Mouse (Mus musculus) liver, embryonic 13.5 days (tissue): Measurements from ENCODE around the gene Mybphl. TPM values are rescaled to one million over a fixed set of nuclear protein-coding genes. Genes with fewer than 3 reads are reported as not detected.

Experiments used
- ATAC-seq: fragments of 200-750 bp; cut with Nextera tagmentation; 2 replicates; pipeline ENCODE4 v1.8.0; 2017; ENCODE audit warnings: low read depth, mild to moderate bottlenecking, moderate number of reproducible peaks, moderate library complexity
- DNase-seq: peaks from one replicate; pipeline ENCODE4 v3.0.0; 2022
- H3K27ac ChIP-seq: fragments of 300-500 bp; sonication (generic); 2 replicates; pipeline ENCODE4 v1.5.1; 2015; ENCODE audit warnings: moderate library complexity, mild to moderate bottlenecking, inconsistent platforms
- H3K27me3 ChIP-seq: fragments of 300-500 bp; sonication (generic); 2 replicates; pipeline ENCODE4 v1.6.1; 2015; ENCODE audit warnings: mild to moderate bottlenecking, inconsistent platforms
- H3K36me3 ChIP-seq: fragments of 300-500 bp; sonication (generic); 2 replicates; pipeline ENCODE4 v1.6.1; 2015; ENCODE audit warnings: mild to moderate bottlenecking, inconsistent platforms
- H3K4me1 ChIP-seq: fragments of 300-500 bp; sonication (generic); replicated peaks from 2 replicates; pipeline ENCODE4 v1.6.1; 2015; ENCODE audit warnings: inconsistent platforms
- H3K4me2 ChIP-seq: fragments of 300-500 bp; sonication (generic); 2 replicates; pipeline ENCODE4 v1.6.1; 2015; ENCODE audit warnings: inconsistent platforms, mild to moderate bottlenecking, moderate library complexity
- H3K4me3 ChIP-seq: fragments of 300-500 bp; sonication (generic); replicated peaks from 2 replicates; pipeline ENCODE4 v1.5.1; 2015; ENCODE audit warnings: mild to moderate bottlenecking, inconsistent platforms
- H3K9ac ChIP-seq: fragments of 300-500 bp; sonication (generic); 2 replicates; pipeline ENCODE4 v1.6.1; 2015; ENCODE audit warnings: mild to moderate bottlenecking, inconsistent platforms
- H3K9me3 ChIP-seq: fragments of 300-500 bp; sonication (generic); replicated peaks from 2 replicates; pipeline ENCODE4 v1.6.1; 2016; ENCODE audit warnings: inconsistent platforms
- WGBS: fragments of 180-500 bp; shearing (Covaris S2); methylation state at CpG from one replicate; pipeline ENCODE4 v1.1.7; 2015; ENCODE audit not compliant: insufficient replicate concordance; 5-methylcytosine and 5-hydroxymethylcytosine counted together
- polyA plus RNA-seq: library from polyadenylated mRNA; unstranded; fragments of >200 nt; fragmentation: Nextera tagmentation; extraction: Ambion mirVana; gene quantifications from 2 replicates; pipeline ENCODE4 v1.2.1, GENCODE M21; 2015

Mybphl gene
- polyA plus RNA-seq, 1 experiment from 2014 or later: 0.07 TPM

DNA sequence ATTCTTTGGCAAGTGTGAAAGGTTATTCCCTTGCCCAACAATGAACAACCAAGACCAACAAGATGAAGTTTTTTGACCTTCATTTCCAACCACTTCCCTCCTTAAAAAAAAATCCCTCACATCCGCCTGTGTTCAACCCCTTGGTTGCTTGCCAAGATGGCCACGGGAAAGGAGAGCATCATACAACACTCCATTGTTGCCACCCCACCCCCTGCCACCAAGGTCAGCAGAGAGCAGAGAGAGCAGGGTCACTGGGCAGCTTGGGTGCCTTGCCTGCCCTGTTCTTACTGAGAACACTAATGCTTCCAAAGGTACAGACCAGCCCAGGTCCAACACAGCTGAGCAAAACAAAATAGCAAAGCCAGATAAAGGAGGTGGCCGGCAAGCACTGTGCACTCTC lies 7.6 kb downstream of the Mybphl start:
- WGBS: 43% methylated on average over 3 of the region's 3 CpGs
- DNase-seq: no peak
- Histone ChIP-seq H3K4me3 (no peak overlapping the region), H3K27me3 (no peaks in the 10 kb centered on the region), H3K9ac (no peak overlapping the region), H3K27ac (no peak overlapping the region), H3K4me1 (peaks cover 14% of the 10 kb centered on the region), H3K4me2 (no peak overlapping the region), H3K36me3 (no peaks in the 10 kb centered on the region), H3K9me3 (no peaks in the 10 kb centered on the region)
- ATAC-seq: no peak

DNA sequence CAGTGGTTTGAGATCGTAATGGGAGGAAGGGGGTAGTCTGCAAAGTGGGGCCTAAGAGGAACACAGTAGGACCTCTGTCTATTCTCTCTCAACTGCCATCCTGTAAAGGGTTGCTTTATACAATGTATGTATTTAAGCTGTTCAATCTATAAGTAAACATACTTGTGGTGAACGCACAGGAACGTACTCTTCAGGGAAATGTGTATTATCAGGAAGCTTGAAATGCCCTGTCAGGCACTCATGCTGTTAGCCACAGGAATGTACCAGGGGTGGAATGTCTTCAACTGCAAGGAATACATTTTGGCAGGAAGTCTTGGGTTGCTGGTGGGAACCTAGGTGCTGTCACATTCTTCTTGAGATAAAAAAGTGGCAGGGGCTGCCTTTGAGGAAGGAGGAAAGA lies 8.0 kb downstream of the Mybphl start:
- Histone ChIP-seq H3K9me3 (no peaks in the 10 kb centered on the region), H3K4me2 (no peak overlapping the region), H3K4me1 (peaks cover 13% of the 10 kb centered on the region), H3K27ac (no peak overlapping the region), H3K9ac (no peak overlapping the region), H3K27me3 (no peaks in the 10 kb centered on the region), H3K4me3 (no peak overlapping the region), H3K36me3 (no peaks in the 10 kb centered on the region)
- DNase-seq (no peak), ATAC-seq (no peak)
- 53% methylated on average over 3 of the region's 3 CpGs for WGBS

DNA sequence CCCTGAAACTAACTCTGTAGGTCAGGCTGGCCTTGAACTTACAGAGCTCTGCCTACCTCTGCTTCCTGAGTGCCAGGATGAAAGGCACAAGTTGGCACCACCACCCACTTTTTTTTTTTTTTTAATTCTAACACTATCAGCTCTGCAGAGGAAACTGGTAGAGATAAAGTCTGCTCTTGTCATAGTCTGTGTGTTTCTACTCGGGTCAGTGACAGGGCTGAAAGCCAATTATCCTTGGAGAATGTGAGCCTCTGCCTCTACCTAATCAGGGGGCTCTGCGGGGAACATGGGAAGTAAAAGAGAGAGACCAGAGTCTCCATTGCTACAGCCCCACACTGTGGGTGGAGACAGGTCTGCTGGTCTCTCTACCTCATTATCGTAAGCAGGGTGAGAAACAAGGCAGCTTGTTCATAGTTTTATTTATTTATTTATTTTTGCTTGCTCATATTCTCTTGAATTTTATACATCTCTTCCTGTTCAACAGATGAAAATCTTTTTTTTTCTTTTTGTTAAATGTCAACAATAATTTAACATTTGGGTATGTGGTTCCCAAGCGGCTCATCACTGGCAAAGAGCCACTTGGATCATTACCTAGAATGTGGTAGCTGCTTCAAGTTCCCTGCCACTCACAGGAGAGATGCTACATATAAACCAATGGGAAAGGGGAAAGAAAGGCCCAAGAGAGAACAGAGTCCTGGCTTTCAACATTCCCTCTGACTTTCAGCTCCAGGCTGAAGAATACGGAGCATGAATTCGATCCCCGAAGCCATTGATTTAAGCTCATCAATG lies 14.4 kb downstream of the Mybphl start:
- Histone ChIP-seq H3K27ac (no peak overlapping the region), H3K9me3 (no peaks in the 10 kb centered on the region), H3K4me3 (no peak overlapping the region), H3K4me1 (peaks cover 45% of the 10 kb centered on the region), H3K27me3 (no peaks in the 10 kb centered on the region), H3K36me3 (no peaks in the 10 kb centered on the region), H3K4me2 (no peak overlapping the region), H3K9ac (no peak overlapping the region)
- ATAC-seq (no peak), DNase-seq (no peak)
- 65% methylated on average over 7 of the region's 7 CpGs for WGBS

DNA sequence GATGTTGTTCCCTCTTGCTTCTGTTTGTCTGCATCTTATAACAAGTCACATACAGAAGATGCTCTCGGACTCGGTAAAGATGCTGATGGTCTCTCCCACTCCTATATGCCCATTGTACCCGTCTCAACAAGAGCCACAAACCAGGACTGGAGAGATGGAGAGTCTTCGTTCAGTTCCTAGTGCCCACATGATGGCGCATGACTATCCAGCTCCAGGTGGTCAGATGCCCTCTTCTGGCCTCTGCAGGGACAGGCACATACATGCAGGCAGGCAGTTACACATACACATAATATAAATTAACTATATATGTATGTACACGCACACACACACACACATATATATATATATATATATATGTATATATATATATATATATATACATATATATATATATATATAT lies 16.0 kb downstream of the Mybphl start:
- no peaks in the 10 kb centered on the region for H3K9me3 ChIP-seq
- H3K4me2 ChIP-seq: no peak overlapping the region
- H3K36me3 ChIP-seq: peaks cover under 1% of the 10 kb centered on the region; the same call in 1 of the 2 replicates
- WGBS: 61% methylated on average over 6 of the region's 6 CpGs
- H3K9ac ChIP-seq: no peak overlapping the region
- no peak for ATAC-seq
- no peaks in the 10 kb centered on the region for H3K27me3 ChIP-seq
- H3K27ac ChIP-seq: no peak overlapping the region
- H3K4me3 ChIP-seq: no peak overlapping the region
- H3K4me1 ChIP-seq: peaks cover 58% of the 10 kb centered on the region
- no peak for DNase-seq

DNA sequence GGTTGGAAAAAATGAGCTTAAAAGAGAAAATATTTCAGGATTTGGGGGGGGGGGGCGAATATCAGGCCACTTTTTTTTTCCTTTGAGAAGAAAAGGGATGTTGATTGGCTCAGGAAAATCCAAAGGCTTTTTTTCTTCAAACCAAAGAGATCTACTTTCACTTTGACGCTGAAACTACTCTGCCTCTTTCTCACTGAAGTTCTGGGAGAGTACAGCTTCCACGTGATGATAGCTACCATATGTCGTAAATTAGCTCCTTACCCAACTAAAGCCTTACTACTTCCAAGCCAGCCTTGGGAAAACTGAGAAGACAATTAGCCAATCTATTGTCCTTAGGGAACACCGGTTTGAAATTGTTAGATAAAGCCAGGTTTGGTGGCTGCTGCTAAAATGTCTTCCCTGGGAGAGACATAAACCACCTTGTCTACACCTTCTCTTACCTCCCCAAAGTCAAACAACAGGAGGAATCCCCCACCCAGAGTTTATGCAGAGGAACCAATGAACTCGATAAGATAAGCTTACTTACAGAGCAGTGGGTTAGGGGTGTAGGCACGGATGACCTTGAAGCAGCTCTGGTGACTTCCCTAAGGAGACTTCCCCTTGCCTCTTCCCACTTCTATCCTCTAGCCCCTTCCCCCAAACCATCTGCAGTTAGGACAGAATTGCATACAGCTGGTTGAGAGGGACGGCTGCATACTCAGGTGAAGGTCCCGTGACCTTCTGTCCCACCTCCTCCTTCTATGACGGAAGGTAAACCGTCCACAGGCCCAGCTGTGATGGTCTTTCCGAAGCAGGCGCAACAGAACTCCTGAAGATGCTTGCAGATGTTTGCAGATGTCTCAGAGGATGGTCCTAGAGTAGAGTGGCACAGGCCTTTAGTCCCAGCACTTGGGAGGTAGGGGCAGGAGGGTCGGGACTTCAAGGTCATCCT lies 17.5 kb downstream of the Mybphl start:
- DNase-seq: no peak
- Histone ChIP-seq H3K4me3 (peak overlapping the region; percentile 68), H3K27me3 (no peaks in the 10 kb centered on the region), H3K9me3 (no peaks in the 10 kb centered on the region), H3K36me3 (peaks cover 14% of the 10 kb centered on the region), H3K27ac (no peak overlapping the region), H3K4me2 (peak overlapping the region; percentile 80), H3K4me1 (peaks cover 58% of the 10 kb centered on the region), H3K9ac (peak overlapping the region; percentile 51)
- ATAC-seq: no peak
- WGBS: 40% methylated on average over 14 of the region's 14 CpGs

DNA sequence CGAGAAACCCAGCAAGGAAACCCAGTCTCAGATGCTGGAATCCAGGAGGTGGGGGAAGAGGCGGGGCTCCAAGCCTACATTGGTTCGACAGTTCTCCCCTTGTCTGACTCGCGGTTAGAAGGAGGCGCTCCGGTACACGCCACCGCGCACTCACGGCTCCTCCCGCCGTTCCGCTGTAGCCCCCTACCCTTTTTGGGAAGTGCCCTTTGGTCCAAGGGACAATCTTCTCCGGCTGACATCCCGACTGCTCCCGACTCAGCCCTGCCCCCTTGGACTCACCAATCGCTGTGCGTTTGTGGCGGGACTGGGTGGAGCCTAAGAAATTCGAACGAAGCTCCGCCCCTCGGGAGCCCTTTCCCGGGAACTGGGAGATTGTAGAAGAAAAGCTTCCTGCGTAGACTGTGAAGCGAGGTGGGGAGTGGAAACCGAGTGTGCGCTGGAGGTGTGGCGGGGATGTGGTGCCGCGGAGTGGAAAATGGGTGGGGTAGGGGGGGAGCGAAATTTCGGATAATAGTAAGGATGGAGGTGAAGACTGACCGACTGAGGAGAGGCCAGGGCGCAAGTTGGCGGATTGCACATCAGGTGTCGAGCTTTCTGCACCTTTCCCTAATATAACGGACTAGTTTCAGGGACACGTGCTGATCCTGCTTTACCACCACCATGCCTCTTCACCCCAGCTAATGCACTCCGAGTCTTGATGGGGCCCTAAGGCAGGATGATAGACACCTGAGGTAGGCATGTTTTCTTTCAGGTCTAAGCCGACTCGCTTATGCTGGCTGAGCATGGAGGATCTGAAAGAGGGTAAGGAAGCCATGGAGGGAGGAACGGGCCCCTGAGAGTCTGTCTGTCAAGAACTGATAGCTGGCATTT lies 19.0 kb downstream of the Mybphl start, which contains the start of gene Psrc1:
Psrc1 (plus strand) TSS at position 355 of the 870 bp plus-strand sequence.
- Histone ChIP-seq H3K27me3 (no peaks in the 10 kb centered on the region), H3K4me2 (peak within 1 kb of the TSS; percentile 80), H3K9me3 (no peaks in the 10 kb centered on the region), H3K4me1 (peaks cover 59% of the 10 kb centered on the region), H3K27ac (peak within 1 kb of the TSS; percentile 63), H3K36me3 (peaks cover 20% of the 10 kb centered on the region), H3K4me3 (peak within 1 kb of the TSS; percentile 68), H3K9ac (peak within 1 kb of the TSS; percentile 77)
- WGBS: 2% methylated on average over 44 of the region's 44 CpGs
- ATAC-seq (peak; percentile 93), DNase-seq (peak; percentile 88)

DNA sequence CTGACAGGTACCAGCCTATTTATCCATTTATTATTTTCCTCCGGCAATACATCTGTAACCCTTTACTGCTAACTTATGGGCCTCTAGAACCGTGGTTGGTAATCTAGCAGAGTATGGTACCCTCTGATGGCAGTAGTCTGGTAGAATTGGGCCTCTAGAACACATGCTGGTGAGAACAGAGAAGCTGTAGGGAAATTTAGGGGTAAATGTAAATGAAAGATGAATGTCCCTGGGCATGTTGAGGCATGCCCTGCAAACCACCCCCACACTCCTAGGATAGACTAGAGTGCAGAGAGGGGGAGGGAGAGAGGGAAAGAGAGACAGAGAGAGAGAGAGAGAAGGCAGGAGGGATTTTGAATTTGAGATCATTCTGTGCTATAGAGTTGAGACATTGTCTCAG lies 19.7 kb downstream of the Mybphl start:
- peak overlapping the region; percentile 68 for H3K4me3 ChIP-seq
- H3K9ac ChIP-seq: peak overlapping the region; percentile 77
- 48% methylated on average over 2 of the region's 2 CpGs for WGBS
- DNase-seq: no peak
- peak overlapping the region; percentile 63 for H3K27ac ChIP-seq
- H3K4me1 ChIP-seq: peaks cover 57% of the 10 kb centered on the region
- no peaks in the 10 kb centered on the region for H3K9me3 ChIP-seq
- H3K4me2 ChIP-seq: peak overlapping the region; percentile 80
- no peaks in the 10 kb centered on the region for H3K27me3 ChIP-seq
- H3K36me3 ChIP-seq: peaks cover 20% of the 10 kb centered on the region
- ATAC-seq: no peak

DNA sequence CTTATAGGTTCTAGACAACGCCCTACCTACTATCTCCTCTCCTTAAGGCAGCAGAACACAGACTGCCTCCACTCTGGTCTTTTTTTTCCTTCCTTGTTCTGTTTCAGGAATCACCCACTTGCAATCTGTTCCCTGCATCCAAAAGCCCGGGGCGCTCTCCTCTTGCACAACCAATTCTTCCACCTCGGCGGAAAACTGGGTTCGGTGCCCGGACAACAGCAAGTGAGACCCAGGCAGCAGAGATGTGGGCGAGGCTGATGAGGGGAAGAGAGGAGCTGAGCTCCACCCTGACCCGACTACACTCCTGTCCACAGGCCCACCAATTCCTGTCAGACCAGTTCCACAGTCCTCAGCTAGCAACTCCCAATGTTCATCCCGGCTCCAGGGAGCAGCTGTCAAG lies 21.5 kb downstream of the Mybphl start:
- ATAC-seq: no peak
- no peak overlapping the region for H3K9ac ChIP-seq
- no peak overlapping the region for H3K4me2 ChIP-seq

DNA sequence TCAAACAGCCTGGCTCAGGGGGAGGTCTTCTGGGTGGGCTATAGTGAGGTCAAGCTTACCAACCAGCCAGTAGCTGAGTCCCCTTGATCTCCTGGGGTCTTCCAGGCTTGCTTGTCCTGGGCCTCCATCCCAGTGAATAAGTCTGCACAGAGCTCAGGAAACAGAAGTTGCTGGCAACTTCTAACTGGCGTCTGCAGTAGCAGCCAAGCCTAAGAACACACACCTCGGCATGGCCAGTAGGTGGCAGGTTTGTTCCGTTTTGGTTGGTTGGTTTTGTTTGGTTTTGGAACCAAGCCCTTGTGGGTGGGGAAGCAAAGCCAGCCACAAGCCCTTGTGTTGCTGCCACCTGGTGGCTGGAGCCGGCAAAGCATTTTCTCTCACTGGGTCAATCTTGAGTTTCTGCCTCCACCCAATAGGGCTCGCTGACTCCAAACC lies 24.4 kb downstream of the Mybphl start:
- no peak overlapping the region for H3K4me2 ChIP-seq
- H3K36me3 ChIP-seq: peaks cover 20% of the 10 kb centered on the region
- no peak overlapping the region for H3K9ac ChIP-seq
- H3K27ac ChIP-seq: no peak overlapping the region; the same call in 1 of the 2 replicates
- WGBS: 3% methylated on average over 5 of the region's 5 CpGs
- no peak overlapping the region for H3K4me3 ChIP-seq
- no peaks in the 10 kb centered on the region for H3K9me3 ChIP-seq
- ATAC-seq (peak; percentile 71), DNase-seq (peak; percentile 88)
- no peaks in the 10 kb centered on the region for H3K27me3 ChIP-seq
- H3K4me1 ChIP-seq: peaks cover 27% of the 10 kb centered on the region

More for the DNA sequence above, 21.5 kb downstream of the Mybphl start:
- Histone ChIP-seq H3K9me3 (no peaks in the 10 kb centered on the region), H3K4me1 (peaks cover 48% of the 10 kb centered on the region), H3K27ac (no peak overlapping the region), H3K27me3 (no peaks in the 10 kb centered on the region), H3K4me3 (no peak overlapping the region), H3K36me3 (peaks cover 20% of the 10 kb centered on the region)
- no peak for DNase-seq
- 85% methylated on average over 10 of the region's 10 CpGs for WGBS

DNA sequence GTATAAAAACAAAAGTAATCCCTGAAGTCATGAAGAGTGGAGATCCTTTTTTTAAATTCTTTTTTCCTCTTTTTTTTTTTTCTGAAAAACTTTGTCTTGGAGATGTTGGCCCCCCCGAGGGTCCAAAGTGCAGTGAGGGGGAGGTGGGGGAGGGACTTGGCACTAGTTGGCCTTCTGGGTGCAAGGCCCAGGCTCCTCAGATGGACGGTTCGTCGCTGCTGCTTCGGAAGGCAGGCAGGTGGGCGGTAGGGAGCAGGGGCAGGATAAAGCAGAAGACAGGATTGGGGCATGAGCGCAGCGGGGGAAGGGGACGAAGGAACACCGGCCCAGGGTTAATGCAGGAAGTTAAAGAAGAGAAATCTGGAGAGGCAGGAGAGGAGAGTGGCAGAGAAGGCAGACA lies 27.6 kb downstream of the Mybphl start:
- no peak overlapping the region for H3K9ac ChIP-seq
- peaks cover 6% of the 10 kb centered on the region for H3K36me3 ChIP-seq
- ATAC-seq (no peak), DNase-seq (no peak)
- H3K27ac ChIP-seq: no peak overlapping the region
- no peak overlapping the region for H3K4me2 ChIP-seq
- H3K27me3 ChIP-seq: no peaks in the 10 kb centered on the region
- no peak overlapping the region for H3K4me3 ChIP-seq
- WGBS: 33% methylated on average over 10 of the region's 10 CpGs
- H3K9me3 ChIP-seq: no peaks in the 10 kb centered on the region
- peaks cover 14% of the 10 kb centered on the region for H3K4me1 ChIP-seq
